Mouse (Mus musculus) ES-E14 (cell line): ENCODE measurements around the gene Tuba3b.

Experiments
- HCFC1 ChIP-seq: IDR thresholded peaks from 2 replicates; pipeline ENCODE4 v1.6.1; 2012; ENCODE audit warnings: low read length, inconsistent platforms, borderline replicate concordance; ENCODE audit not compliant: insufficient read depth
- MAFK ChIP-seq: IDR thresholded peaks from 2 replicates; pipeline ENCODE4 v1.6.1; 2014; ENCODE audit warnings: mild to moderate bottlenecking, low read depth, low read length, inconsistent platforms; ENCODE audit not compliant: insufficient read depth
- ZC3H11A ChIP-seq: IDR thresholded peaks from 2 replicates; pipeline ENCODE4 v1.6.1; 2012; ENCODE audit warnings: low read depth, mild to moderate bottlenecking, inconsistent platforms, low read length, borderline replicate concordance

GRCm38 (mm10) chr6:145592531-145592998 is 23.0 kb upstream of the Tuba3b start:
- TF ChIP-seq HCFC1 (no peak), MAFK (no peak), ZC3H11A (no peak)
